Mouse (Mus musculus): ENCODE data around the gene Syt8. TPM values are rescaled to one million over a fixed set of nuclear protein-coding genes. Genes with fewer than 3 reads are reported as not detected.

The Syt8 gene
- polyA plus RNA-seq (2012), result not detected in 2 replicates

GRCm38 (mm10) chr7:142434137-142434865 lies at the start of gene Syt8:
Syt8 (plus strand) TSS chr7:142434850.
- no peak for TF ChIP-seq GATA1 (IDR thresholded peaks at IDR 0.05; ENCODE audit: low read length)

GRCm38 (mm10) chr7:142385742-142386403 lies 48.8 kb upstream of the Syt8 start:
- TF ChIP-seq GATA1 (IDR thresholded peaks at IDR 0.05; ENCODE audit: low read length), result no peak

GRCm38 (mm10) chr7:142386621-142387201 lies 47.9 kb upstream of the Syt8 start:
- no peak for TF ChIP-seq GATA1 (IDR thresholded peaks at IDR 0.05; ENCODE audit: low read length)

- no peak for TF ChIP-seq GATA1 (IDR thresholded peaks at IDR 0.05; ENCODE audit: low read length)
These were observed 47.1 kb upstream of the Syt8 start, which contains the start of gene Ctsd for GRCm38 (mm10) chr7:142387419-142388148. Ctsd (minus strand) TSS chr7:142388038.

- no peak for TF ChIP-seq GATA1 (IDR thresholded peaks at IDR 0.05; ENCODE audit: low read length)
These were observed 46.5 kb upstream of the Syt8 start for GRCm38 (mm10) chr7:142388198-142388597.

GRCm38 (mm10) chr7:142388740-142389139 lies 45.9 kb upstream of the Syt8 start:
- TF ChIP-seq GATA1 (IDR thresholded peaks at IDR 0.05; ENCODE audit: low read length), result no peak

- no peak for TF ChIP-seq GATA1 (IDR thresholded peaks at IDR 0.05; ENCODE audit: low read length)
These were observed 44.5 kb upstream of the Syt8 start for GRCm38 (mm10) chr7:142389961-142390650.

- TF ChIP-seq GATA1 (IDR thresholded peaks at IDR 0.05; ENCODE audit: low read length), result no peak
These were observed 43.5 kb upstream of the Syt8 start for GRCm38 (mm10) chr7:142391108-142391507.

- TF ChIP-seq GATA1 (IDR thresholded peaks at IDR 0.05; ENCODE audit: low read length), result no peak
These were observed 43.0 kb upstream of the Syt8 start for GRCm38 (mm10) chr7:142391609-142392008.

GRCm38 (mm10) chr7:142393191-142393590 lies 41.5 kb upstream of the Syt8 start:
- no peak for TF ChIP-seq GATA1 (IDR thresholded peaks at IDR 0.05; ENCODE audit: low read length)

- TF ChIP-seq GATA1 (IDR thresholded peaks at IDR 0.05; ENCODE audit: low read length), result no peak
These were observed 40.1 kb upstream of the Syt8 start for GRCm38 (mm10) chr7:142394261-142395190.

GRCm38 (mm10) chr7:142395472-142395871 lies 39.2 kb upstream of the Syt8 start:
- TF ChIP-seq GATA1 (IDR thresholded peaks at IDR 0.05; ENCODE audit: low read length), result no peak

GRCm38 (mm10) chr7:142396611-142397010 lies 38.0 kb upstream of the Syt8 start:
- TF ChIP-seq GATA1 (IDR thresholded peaks at IDR 0.05; ENCODE audit: low read length), result no peak

GRCm38 (mm10) chr7:142398052-142398451 lies 36.6 kb upstream of the Syt8 start:
- TF ChIP-seq GATA1 (IDR thresholded peaks at IDR 0.05; ENCODE audit: low read length), result no peak

All from G1E-ER4 (cell line).